Mouse (Mus musculus): ENCODE measurements around the gene 4933425L06Rik. TPM values are rescaled to one million over a fixed set of nuclear protein-coding genes. Genes with fewer than 3 reads are reported as not detected.

The 4933425L06Rik gene
- polyA plus RNA-seq (2016; fragmentation: Nextera tagmentation; extraction: Ambion mirVana) = not detected in 2 replicates

GRCm38 (mm10) chr13:105081862-105082261, at the start of gene 4933425L06Rik:
Gene 4933425L06Rik, plus strand, starts transcription at chr13:105082122.
- Histone ChIP-seq H3K4me1 (replicated peaks) (no peaks in the 10 kb centered on the region), H3K27me3 (no peaks in the 10 kb centered on the region), H3K9me3 (no peaks in the 10 kb centered on the region), H3K4me3 (replicated peaks) (no peak within 1 kb of the TSS), H3K9ac (replicated peaks) (no peak within 1 kb of the TSS), H3K4me2 (no peak within 1 kb of the TSS), H3K36me3 (no peaks in the 10 kb centered on the region), H3K27ac (no peak within 1 kb of the TSS)
- ATAC-seq (ENCODE audit: insufficient number of reproducible peaks, insufficient read depth, low FRiP score, low TSS enrichment, low read depth) = no peak
- WGBS = 93% methylated on average over 10 of the region's 10 CpGs

- Histone ChIP-seq H3K4me1 (replicated peaks) (no peaks in the 10 kb centered on the region), H3K4me2 (no peak overlapping the region), H3K27me3 (no peaks in the 10 kb centered on the region), H3K9me3 (no peaks in the 10 kb centered on the region), H3K4me3 (replicated peaks) (no peak overlapping the region), H3K27ac (no peak overlapping the region), H3K9ac (replicated peaks) (no peak overlapping the region), H3K36me3 (no peaks in the 10 kb centered on the region)
- WGBS = 89% methylated on average over 12 of the region's 12 CpGs
- ATAC-seq (ENCODE audit: insufficient number of reproducible peaks, insufficient read depth, low FRiP score, low TSS enrichment, low read depth) = no peak
Measured at GRCm38 (mm10) chr13:105037816-105038215, 44.1 kb upstream of the 4933425L06Rik start.

- no peak for ATAC-seq (ENCODE audit: insufficient number of reproducible peaks, insufficient read depth, low FRiP score, low TSS enrichment, low read depth)
- Histone ChIP-seq H3K4me1 (replicated peaks) (no peaks in the 10 kb centered on the region), H3K9ac (replicated peaks) (no peak overlapping the region), H3K27me3 (no peaks in the 10 kb centered on the region), H3K36me3 (no peaks in the 10 kb centered on the region), H3K4me3 (replicated peaks) (no peak overlapping the region), H3K27ac (no peak overlapping the region), H3K9me3 (no peaks in the 10 kb centered on the region), H3K4me2 (no peak overlapping the region)
- WGBS = 72% methylated on average over 5 of the region's 5 CpGs
Measured at GRCm38 (mm10) chr13:105038334-105038733, 43.6 kb upstream of the 4933425L06Rik start.

GRCm38 (mm10) chr13:105043882-105044281, 38.0 kb upstream of the 4933425L06Rik start:
- Histone ChIP-seq H3K4me3 (replicated peaks) (no peak overlapping the region), H3K4me1 (replicated peaks) (no peaks in the 10 kb centered on the region; the same call in 1 of the 2 replicates), H3K27ac (no peak overlapping the region), H3K27me3 (no peaks in the 10 kb centered on the region), H3K9me3 (no peaks in the 10 kb centered on the region), H3K9ac (replicated peaks) (no peak overlapping the region), H3K36me3 (no peaks in the 10 kb centered on the region), H3K4me2 (no peak overlapping the region)
- ATAC-seq (ENCODE audit: insufficient number of reproducible peaks, insufficient read depth, low FRiP score, low TSS enrichment, low read depth) = no peak
- 46% methylated on average over 3 of the region's 3 CpGs for WGBS

- no peak overlapping the region for H3K27ac ChIP-seq
- ATAC-seq (ENCODE audit: insufficient number of reproducible peaks, insufficient read depth, low FRiP score, low TSS enrichment, low read depth) = no peak
- 75% methylated on average over 9 of the region's 9 CpGs for WGBS
- peaks cover 3% of the 10 kb centered on the region for H3K27me3 ChIP-seq
- H3K4me2 ChIP-seq = no peak overlapping the region
- H3K9ac ChIP-seq (replicated peaks) = no peak overlapping the region
- no peaks in the 10 kb centered on the region; the same call in 1 of the 2 replicates for H3K4me1 ChIP-seq (replicated peaks)
- H3K4me3 ChIP-seq (replicated peaks) = no peak overlapping the region
- H3K36me3 ChIP-seq = no peaks in the 10 kb centered on the region
- no peaks in the 10 kb centered on the region for H3K9me3 ChIP-seq
Measured at GRCm38 (mm10) chr13:105047377-105047776, 34.5 kb upstream of the 4933425L06Rik start.

GRCm38 (mm10) chr13:105048662-105049061, 33.3 kb upstream of the 4933425L06Rik start:
- Histone ChIP-seq H3K9me3 (no peaks in the 10 kb centered on the region), H3K4me2 (no peak overlapping the region)
- WGBS = 82% methylated on average over 8 of the region's 8 CpGs

GRCm38 (mm10) chr13:105051432-105051831, 30.5 kb upstream of the 4933425L06Rik start:
- Histone ChIP-seq H3K27ac (no peak overlapping the region), H3K4me3 (replicated peaks) (no peak overlapping the region), H3K4me2 (no peak overlapping the region), H3K9me3 (no peaks in the 10 kb centered on the region), H3K36me3 (no peaks in the 10 kb centered on the region), H3K27me3 (peaks cover 42% of the 10 kb centered on the region), H3K4me1 (replicated peaks) (peaks cover 12% of the 10 kb centered on the region), H3K9ac (replicated peaks) (no peak overlapping the region)
- no peak for ATAC-seq (ENCODE audit: insufficient number of reproducible peaks, insufficient read depth, low FRiP score, low TSS enrichment, low read depth)
- 37% methylated on average over 6 of the region's 6 CpGs for WGBS

More at GRCm38 (mm10) chr13:105048662-105049061, 33.3 kb upstream of the 4933425L06Rik start:
- Histone ChIP-seq H3K36me3 (no peaks in the 10 kb centered on the region), H3K27ac (no peak overlapping the region), H3K27me3 (peaks cover 15% of the 10 kb centered on the region), H3K9ac (replicated peaks) (no peak overlapping the region), H3K4me1 (replicated peaks) (peaks cover 5% of the 10 kb centered on the region; the same call in 1 of the 2 replicates), H3K4me3 (replicated peaks) (no peak overlapping the region)
- no peak for ATAC-seq (ENCODE audit: insufficient number of reproducible peaks, insufficient read depth, low FRiP score, low TSS enrichment, low read depth)

- ATAC-seq (ENCODE audit: insufficient number of reproducible peaks, insufficient read depth, low FRiP score, low TSS enrichment, low read depth) = 0 out of 2 replicates have a peak, but pooled peaks have one; percentile 11
- Histone ChIP-seq H3K36me3 (no peaks in the 10 kb centered on the region), H3K9me3 (no peaks in the 10 kb centered on the region), H3K27ac (no peak overlapping the region), H3K4me2 (peak overlapping the region; percentile 90), H3K4me1 (replicated peaks) (peaks cover 12% of the 10 kb centered on the region), H3K27me3 (peaks cover 56% of the 10 kb centered on the region), H3K9ac (replicated peaks) (0 out of 2 replicates have a peak overlapping the region, but pooled peaks have one; percentile 58), H3K4me3 (replicated peaks) (peak overlapping the region; percentile 61)
- under 1% methylated on average over 12 of the region's 12 CpGs for WGBS
Measured at GRCm38 (mm10) chr13:105053618-105054017, 28.3 kb upstream of the 4933425L06Rik start.

- peak; percentile 84 for ATAC-seq (ENCODE audit: insufficient number of reproducible peaks, insufficient read depth, low FRiP score, low TSS enrichment, low read depth)
- under 1% methylated on average over 75 of the region's 75 CpGs for WGBS
- no peak within 1 kb of the TSS for H3K27ac ChIP-seq
Measured at GRCm38 (mm10) chr13:105054181-105054940, 27.6 kb upstream of the 4933425L06Rik start, which contains the start of gene Rgs7bp. Gene Rgs7bp, minus strand, starts transcription at chr13:105054930.

GRCm38 (mm10) chr13:105054941-105055309, 27.0 kb upstream of the 4933425L06Rik start:
- Histone ChIP-seq H3K4me1 (replicated peaks) (peaks cover 12% of the 10 kb centered on the region), H3K9me3 (no peaks in the 10 kb centered on the region), H3K27ac (no peak overlapping the region), H3K4me3 (replicated peaks) (peak overlapping the region; percentile 61), H3K9ac (replicated peaks) (peak overlapping the region; percentile 58; the same call in 1 of the 2 replicates), H3K4me2 (peak overlapping the region; percentile 90), H3K36me3 (no peaks in the 10 kb centered on the region), H3K27me3 (peaks cover 60% of the 10 kb centered on the region)
- 3% methylated on average over 8 of the region's 8 CpGs for WGBS
- ATAC-seq (ENCODE audit: insufficient number of reproducible peaks, insufficient read depth, low FRiP score, low TSS enrichment, low read depth) = no peak

More at GRCm38 (mm10) chr13:105054181-105054940, 27.6 kb upstream of the 4933425L06Rik start, which contains the start of gene Rgs7bp:
- Histone ChIP-seq H3K4me1 (replicated peaks) (peaks cover 12% of the 10 kb centered on the region), H3K4me3 (replicated peaks) (peak within 1 kb of the TSS; percentile 61), H3K4me2 (peak within 1 kb of the TSS; percentile 90), H3K36me3 (no peaks in the 10 kb centered on the region), H3K9ac (replicated peaks) (peak within 1 kb of the TSS; percentile 58), H3K9me3 (no peaks in the 10 kb centered on the region), H3K27me3 (peaks cover 60% of the 10 kb centered on the region)

GRCm38 (mm10) chr13:105055374-105055773, 26.5 kb upstream of the 4933425L06Rik start:
- peaks cover 60% of the 10 kb centered on the region for H3K27me3 ChIP-seq
- H3K4me3 ChIP-seq (replicated peaks) = peak overlapping the region; percentile 61
- WGBS = 23% methylated on average over 5 of the region's 5 CpGs
- no peaks in the 10 kb centered on the region for H3K36me3 ChIP-seq
- no peak overlapping the region for H3K27ac ChIP-seq
- no peaks in the 10 kb centered on the region for H3K9me3 ChIP-seq
- peaks cover 12% of the 10 kb centered on the region for H3K4me1 ChIP-seq (replicated peaks)
- no peak for ATAC-seq (ENCODE audit: insufficient number of reproducible peaks, insufficient read depth, low FRiP score, low TSS enrichment, low read depth)
- H3K9ac ChIP-seq (replicated peaks) = no peak overlapping the region
- peak overlapping the region; percentile 90 for H3K4me2 ChIP-seq

All from limb, embryonic 12.5 days (tissue).